Mouse (Mus musculus) hindbrain, embryonic 11.5 days (tissue): ENCODE measurements around the gene Nipbl. TPM values are rescaled to one million over a fixed set of nuclear protein-coding genes. Genes with fewer than 3 reads are reported as not detected.

ENCODE experiments used
- ATAC-seq: fragments of 200-750 bp; cut with Nextera tagmentation; 2 replicates; pipeline ENCODE4 v1.8.0; 2017; ENCODE audit warnings: mild to moderate bottlenecking, moderate TSS enrichment, moderate library complexity; ENCODE audit not compliant: low FRiP score
- DNase-seq: peaks from one replicate; pipeline ENCODE4 v3.0.0-alpha.2; 2015; ENCODE audit warnings: low spot score
- H3K27ac ChIP-seq: fragments of 300-500 bp; sonication (generic); 2 replicates; pipeline ENCODE4 v1.5.1; 2014; ENCODE audit warnings: mild to moderate bottlenecking, low read depth, low read length
- H3K27me3 ChIP-seq: fragments of 300-500 bp; sonication (generic); 2 replicates; pipeline ENCODE4 v1.6.1; 2014; ENCODE audit warnings: mild to moderate bottlenecking, low read length, moderate library complexity, mixed read lengths; ENCODE audit not compliant: control insufficient read depth, insufficient read depth
- H3K36me3 ChIP-seq: fragments of 300-500 bp; sonication (generic); 2 replicates; pipeline ENCODE4 v1.6.1; 2014; ENCODE audit warnings: mild to moderate bottlenecking, low read length, moderate library complexity, mixed read lengths; ENCODE audit not compliant: control insufficient read depth, insufficient read depth
- H3K4me1 ChIP-seq: fragments of 300-500 bp; sonication (generic); replicated peaks from 2 replicates; pipeline ENCODE4 v1.6.1; 2014; ENCODE audit warnings: low read length, mixed read lengths; ENCODE audit not compliant: control insufficient read depth, insufficient read depth
- H3K4me2 ChIP-seq: fragments of 300-500 bp; sonication (generic); replicated peaks from 2 replicates; pipeline ENCODE4 v1.6.1; 2014; ENCODE audit warnings: mild to moderate bottlenecking, low read depth, low read length
- H3K4me3 ChIP-seq: fragments of 300-500 bp; sonication (generic); 2 replicates; pipeline ENCODE4 v1.5.1; 2014; ENCODE audit warnings: low read depth, low read length
- H3K9ac ChIP-seq: fragments of 300-500 bp; sonication (generic); 2 replicates; pipeline ENCODE4 v1.6.1; 2014; ENCODE audit warnings: low read depth, low read length
- H3K9me3 ChIP-seq: fragments of 300-500 bp; sonication (generic); 2 replicates; pipeline ENCODE4 v1.6.1; 2016; ENCODE audit warnings: low read length; ENCODE audit not compliant: control insufficient read depth
- WGBS: fragments of 180-500 bp; shearing (Covaris S2); extraction: QIAGEN DNeasy Blood & Tissue Kit; methylation state at CpG from one replicate; pipeline ENCODE4 v1.1.7; 2014; 5-methylcytosine and 5-hydroxymethylcytosine counted together
- polyA plus RNA-seq: library from polyadenylated mRNA; unstranded; fragments of >200 nt; fragmentation: Nextera tagmentation; extraction: Ambion mirVana; gene quantifications from 2 replicates; pipeline ENCODE4 v1.2.1, GENCODE M21; 2014

Nipbl gene
- polyA plus RNA-seq, 1 experiment from 2014 or later: 30.1 TPM

- ATAC-seq (no peak), DNase-seq (no peak)
- H3K4me3 ChIP-seq: no peak overlapping the region
- H3K4me2 ChIP-seq: no peak overlapping the region
- no peaks in the 10 kb centered on the region for H3K27me3 ChIP-seq
- no peak overlapping the region for H3K9ac ChIP-seq
- H3K27ac ChIP-seq: no peak overlapping the region
- H3K36me3 ChIP-seq: 0 out of 2 replicates have a peak, but pooled peaks cover 2% of the 10 kb centered on the region
- 94% methylated on average over 3 of the region's 3 CpGs for WGBS
- no peaks in the 10 kb centered on the region for H3K9me3 ChIP-seq
- H3K4me1 ChIP-seq: no peaks in the 10 kb centered on the region
These were observed 112.7 kb downstream of the Nipbl start for GRCm38 (mm10) chr15:8331547-8331946.

- no peak overlapping the region for H3K9ac ChIP-seq
- H3K36me3 ChIP-seq: 0 out of 2 replicates have a peak, but pooled peaks cover 4% of the 10 kb centered on the region
- no peak overlapping the region for H3K4me3 ChIP-seq
- 96% methylated on average over 2 of the region's 2 CpGs for WGBS
- no peaks in the 10 kb centered on the region for H3K9me3 ChIP-seq
- no peaks in the 10 kb centered on the region for H3K27me3 ChIP-seq
- H3K4me2 ChIP-seq: no peak overlapping the region
- DNase-seq (no peak), ATAC-seq (no peak)
- no peaks in the 10 kb centered on the region for H3K4me1 ChIP-seq
- no peak overlapping the region for H3K27ac ChIP-seq
These were observed 118.6 kb downstream of the Nipbl start for GRCm38 (mm10) chr15:8325629-8326028.

GRCm38 (mm10) chr15:8324833-8325232 is 119.4 kb downstream of the Nipbl start:
- no peaks in the 10 kb centered on the region for H3K27me3 ChIP-seq
- no peak overlapping the region for H3K9ac ChIP-seq
- WGBS: 97% methylated on average over 2 of the region's 2 CpGs
- H3K4me2 ChIP-seq: no peak overlapping the region
- H3K9me3 ChIP-seq: no peaks in the 10 kb centered on the region
- ATAC-seq: no peak
- H3K4me1 ChIP-seq: no peaks in the 10 kb centered on the region
- DNase-seq: no peak
- no peak overlapping the region for H3K27ac ChIP-seq
- H3K36me3 ChIP-seq: 0 out of 2 replicates have a peak, but pooled peaks cover 6% of the 10 kb centered on the region
- H3K4me3 ChIP-seq: no peak overlapping the region

- Histone ChIP-seq H3K9ac (no peak overlapping the region), H3K4me3 (no peak overlapping the region), H3K9me3 (no peaks in the 10 kb centered on the region), H3K27ac (no peak overlapping the region), H3K4me1 (no peaks in the 10 kb centered on the region), H3K4me2 (no peak overlapping the region), H3K36me3 (0 out of 2 replicates have a peak, but pooled peaks cover 10% of the 10 kb centered on the region), H3K27me3 (no peaks in the 10 kb centered on the region)
- DNase-seq (no peak), ATAC-seq (no peak)
- 91% methylated on average over 4 of the region's 4 CpGs for WGBS
These were observed 120.2 kb downstream of the Nipbl start for GRCm38 (mm10) chr15:8324061-8324460.

GRCm38 (mm10) chr15:8321491-8321890 is 122.8 kb downstream of the Nipbl start:
- Histone ChIP-seq H3K4me3 (no peak overlapping the region), H3K9ac (no peak overlapping the region), H3K27me3 (no peaks in the 10 kb centered on the region), H3K9me3 (no peaks in the 10 kb centered on the region), H3K4me1 (no peaks in the 10 kb centered on the region), H3K4me2 (no peak overlapping the region), H3K27ac (no peak overlapping the region), H3K36me3 (peaks cover 11% of the 10 kb centered on the region; the same call in 1 of the 2 replicates)
- ATAC-seq: no peak
- WGBS: 93% methylated on average over 5 of the region's 5 CpGs
- no peak for DNase-seq

GRCm38 (mm10) chr15:8319191-8319590 is 125.1 kb downstream of the Nipbl start:
- no peaks in the 10 kb centered on the region for H3K27me3 ChIP-seq
- WGBS: 97% methylated on average over 5 of the region's 5 CpGs
- no peaks in the 10 kb centered on the region for H3K9me3 ChIP-seq
- H3K27ac ChIP-seq: no peak overlapping the region
- H3K36me3 ChIP-seq: peaks cover 9% of the 10 kb centered on the region; the same call in 1 of the 2 replicates
- no peak overlapping the region for H3K4me2 ChIP-seq
- no peak overlapping the region for H3K9ac ChIP-seq
- DNase-seq: no peak
- H3K4me3 ChIP-seq: no peak overlapping the region
- no peaks in the 10 kb centered on the region for H3K4me1 ChIP-seq
- ATAC-seq: no peak

GRCm38 (mm10) chr15:8317381-8317780 is 126.9 kb downstream of the Nipbl start:
- ATAC-seq (no peak), DNase-seq (no peak)
- no peaks in the 10 kb centered on the region for H3K27me3 ChIP-seq
- H3K9me3 ChIP-seq: no peaks in the 10 kb centered on the region
- H3K4me1 ChIP-seq: no peaks in the 10 kb centered on the region
- no peak overlapping the region for H3K4me3 ChIP-seq
- WGBS: 86% methylated on average over 4 of the region's 4 CpGs
- H3K27ac ChIP-seq: no peak overlapping the region
- no peak overlapping the region for H3K4me2 ChIP-seq
- H3K9ac ChIP-seq: no peak overlapping the region
- peaks cover 9% of the 10 kb centered on the region; the same call in 1 of the 2 replicates for H3K36me3 ChIP-seq

GRCm38 (mm10) chr15:8305474-8305873 is 138.8 kb downstream of the Nipbl start:
- ATAC-seq: no peak
- WGBS: 91% methylated on average over 1 of the region's 1 CpGs

GRCm38 (mm10) chr15:8302944-8303343 is 141.3 kb downstream of the Nipbl start:
- H3K4me2 ChIP-seq: no peak overlapping the region
- H3K4me1 ChIP-seq: no peaks in the 10 kb centered on the region
- WGBS: 93% methylated on average over 10 of the region's 10 CpGs
- 0 out of 2 replicates have a peak, but pooled peaks cover 2% of the 10 kb centered on the region for H3K36me3 ChIP-seq
- no peaks in the 10 kb centered on the region for H3K9me3 ChIP-seq
- DNase-seq (no peak), ATAC-seq (no peak)
- no peak overlapping the region for H3K9ac ChIP-seq
- no peak overlapping the region for H3K4me3 ChIP-seq
- no peaks in the 10 kb centered on the region for H3K27me3 ChIP-seq
- no peak overlapping the region for H3K27ac ChIP-seq

More at GRCm38 (mm10) chr15:8305474-8305873, 138.8 kb downstream of the Nipbl start:
- Histone ChIP-seq H3K27me3 (no peaks in the 10 kb centered on the region), H3K36me3 (peaks cover 3% of the 10 kb centered on the region; the same call in 1 of the 2 replicates), H3K4me1 (no peaks in the 10 kb centered on the region), H3K27ac (no peak overlapping the region), H3K9ac (no peak overlapping the region), H3K4me3 (no peak overlapping the region), H3K4me2 (no peak overlapping the region), H3K9me3 (no peaks in the 10 kb centered on the region)
- DNase-seq: no peak
